Mouse (Mus musculus) MEL (cell line): ENCODE measurements around the gene Cnot3. TPM values are rescaled to one million over a fixed set of nuclear protein-coding genes. Genes with fewer than 3 reads are reported as not detected.

Experiments
- DNase-seq: peaks from one replicate; pipeline ENCODE4 v3.0.0; 2011; ENCODE audit warnings: low read depth, low spot score
- H3K27ac ChIP-seq: 2 replicates; pipeline ENCODE4 v1.5.1; 2012; ENCODE audit warnings: low read depth, mild to moderate bottlenecking, control low read depth, low read length, moderate library complexity; ENCODE audit not compliant: control insufficient read depth
- H3K27me3 ChIP-seq, 2 experiments: fragments of 150-350 bp in 1 of 2; sonication (generic) in 1 of 2; 2 replicates each; pipeline ENCODE4 v1.6.1; 2012; ENCODE audit warnings: low read length in 2 of 2, mild to moderate bottlenecking in 2 of 2, improper control_type of control experiment in 1 of 2, moderate library complexity in 1 of 2; ENCODE audit not compliant: insufficient read depth in 2 of 2, control insufficient read depth in 1 of 2
- H3K36me3 ChIP-seq, 2 experiments: 2 replicates each; pipeline ENCODE4 v1.6.1; 2012 to 2014; ENCODE audit warnings: low read length in 2 of 2, improper control_type of control experiment in 1 of 2, inconsistent platforms in 1 of 2, mild to moderate bottlenecking in 1 of 2; ENCODE audit not compliant: insufficient read depth in 2 of 2, control insufficient read depth in 1 of 2
- H3K4me1 ChIP-seq, 2 experiments: fragments of 150-350 bp in 1 of 2; sonication (generic) in 1 of 2; 2 replicates each; pipeline ENCODE4 v1.6.1; 2012; ENCODE audit warnings: low read length in 2 of 2, improper control_type of control experiment in 1 of 2, mild to moderate bottlenecking in 1 of 2; ENCODE audit not compliant: insufficient read depth in 2 of 2, control insufficient read depth in 1 of 2
- H3K4me3 ChIP-seq, 2 experiments: fragments of 150-350 bp in 1 of 2; sonication (generic) in 1 of 2; 2 replicates each; pipeline ENCODE4 v1.5.1; 2012; ENCODE audit warnings: low read depth in 2 of 2, low read length in 2 of 2, mild to moderate bottlenecking in 2 of 2, moderate library complexity in 2 of 2, control low read depth in 1 of 2, improper control_type of control experiment in 1 of 2; ENCODE audit not compliant: control insufficient read depth in 1 of 2, insufficient read depth in 1 of 2
- H3K79me2 ChIP-seq: 2 replicates; pipeline ENCODE4 v1.6.1; 2012; ENCODE audit warnings: mild to moderate bottlenecking, low read length, moderate library complexity; ENCODE audit not compliant: control insufficient read depth, poor library complexity, insufficient read depth
- H3K9ac ChIP-seq: 2 replicates; pipeline ENCODE4 v1.6.1; 2012; ENCODE audit warnings: low read depth, mild to moderate bottlenecking, control low read depth, low read length, moderate library complexity; ENCODE audit not compliant: control insufficient read depth, poor library complexity, severe bottlenecking
- H3K9me3 ChIP-seq: fragments of 150-350 bp; sonication (generic); replicated peaks from 2 replicates; pipeline ENCODE4 v1.6.1; 2012; ENCODE audit warnings: mild to moderate bottlenecking, low read length, improper control_type of control experiment, moderate library complexity; ENCODE audit not compliant: insufficient read depth
- CHD1 ChIP-seq: IDR thresholded peaks from 2 replicates; pipeline ENCODE4 v1.6.1; 2012; ENCODE audit warnings: low read depth, mild to moderate bottlenecking, inconsistent platforms, low read length, improper control_type of control experiment
- CHD2 ChIP-seq: IDR thresholded peaks from 2 replicates; pipeline ENCODE4 v1.6.1; 2011; ENCODE audit warnings: low read length, improper control_type of control experiment
- CTCF ChIP-seq, 3 experiments: IDR thresholded peaks in 2 of 3; conservative IDR thresholded peaks in 1 of 3; 2 replicates each; pipeline ENCODE4 v1.5.1; 2011 to 2012; ENCODE audit warnings: low read length in 3 of 3, low read depth in 2 of 3, mild to moderate bottlenecking in 2 of 3, improper control_type of control experiment in 1 of 3, inconsistent platforms in 1 of 3, mixed read lengths in 1 of 3, moderate library complexity in 1 of 3; ENCODE audit not compliant: control insufficient read depth in 1 of 3, insufficient read depth in 1 of 3, poor library complexity in 1 of 3, severe bottlenecking in 1 of 3
- E2F4 ChIP-seq: IDR thresholded peaks from 2 replicates; pipeline ENCODE4 v1.6.1; 2011; ENCODE audit warnings: low read depth, low read length, improper control_type of control experiment, borderline replicate concordance
- ELF1 ChIP-seq: IDR thresholded peaks from 2 replicates; pipeline ENCODE4 v1.6.1; 2014; ENCODE audit warnings: low read depth, mild to moderate bottlenecking, inconsistent platforms, low read length, improper control_type of control experiment, moderate library complexity
- EP300 ChIP-seq, 2 experiments: IDR thresholded peaks; 2 replicates each; pipeline ENCODE4 v1.6.1; 2011; ENCODE audit warnings: improper control_type of control experiment in 2 of 2, low read length in 2 of 2, low read depth in 1 of 2, mild to moderate bottlenecking in 1 of 2
- ETS1 ChIP-seq: IDR thresholded peaks from 2 replicates; pipeline ENCODE4 v1.6.1; 2012; ENCODE audit warnings: low read depth, mild to moderate bottlenecking, inconsistent platforms, low read length, improper control_type of control experiment, moderate library complexity
- GABPA ChIP-seq: IDR thresholded peaks from 2 replicates; pipeline ENCODE4 v1.6.1; 2012; ENCODE audit warnings: low read depth, mild to moderate bottlenecking, inconsistent platforms, low read length, improper control_type of control experiment, moderate library complexity
- GATA1 ChIP-seq: IDR thresholded peaks from 2 replicates; pipeline ENCODE4 v1.6.1; 2011; ENCODE audit warnings: low read depth, low read length, improper control_type of control experiment
- HCFC1 ChIP-seq: IDR thresholded peaks from 2 replicates; pipeline ENCODE4 v1.6.1; 2012; ENCODE audit warnings: low read depth, mild to moderate bottlenecking, inconsistent platforms, low read length, improper control_type of control experiment, moderate library complexity
- JUND ChIP-seq: IDR thresholded peaks from 2 replicates; pipeline ENCODE4 v1.6.1; 2011; ENCODE audit warnings: low read depth, mild to moderate bottlenecking, improper control_type of control experiment, low read length
- KAT2A ChIP-seq: conservative IDR thresholded peaks from 2 replicates; pipeline ENCODE4 v1.6.1; 2012; ENCODE audit warnings: low read depth, low read length, improper control_type of control experiment, inconsistent platforms
- MAFK ChIP-seq: IDR thresholded peaks from 2 replicates; pipeline ENCODE4 v1.6.1; 2011; ENCODE audit warnings: low read depth, mild to moderate bottlenecking, low read length, improper control_type of control experiment, borderline replicate concordance
- MAX ChIP-seq: IDR thresholded peaks from 2 replicates; pipeline ENCODE4 v1.6.1; 2011; ENCODE audit warnings: low read length, improper control_type of control experiment
- MEF2A ChIP-seq: IDR thresholded peaks from 2 replicates; pipeline ENCODE4 v1.6.1; 2014; ENCODE audit warnings: low read depth, mild to moderate bottlenecking, inconsistent platforms, low read length, improper control_type of control experiment; ENCODE audit not compliant: poor library complexity, insufficient replicate concordance, severe bottlenecking; ENCODE audit errors: extremely low read depth
- MXI1 ChIP-seq: IDR thresholded peaks from 2 replicates; pipeline ENCODE4 v1.6.1; 2011; ENCODE audit warnings: mild to moderate bottlenecking, low read depth, low read length, improper control_type of control experiment
- MYB ChIP-seq: IDR thresholded peaks from 2 replicates; pipeline ENCODE4 v1.6.1; 2011; ENCODE audit warnings: mild to moderate bottlenecking, low read depth, low read length, improper control_type of control experiment
- NELFE ChIP-seq: IDR thresholded peaks from 2 replicates; pipeline ENCODE4 v1.6.1; 2011; ENCODE audit warnings: low read depth, low read length, improper control_type of control experiment
- NRF1 ChIP-seq: IDR thresholded peaks from 2 replicates; pipeline ENCODE4 v1.6.1; 2014; ENCODE audit warnings: low read depth, mild to moderate bottlenecking, inconsistent platforms, low read length, improper control_type of control experiment, moderate library complexity; ENCODE audit not compliant: poor library complexity, insufficient read depth, severe bottlenecking
- POLR2A ChIP-seq, 2 experiments: IDR thresholded peaks; 2 replicates each; pipeline ENCODE4 v1.6.1; 2011 to 2012; ENCODE audit warnings: low read length in 2 of 2, mild to moderate bottlenecking in 2 of 2, control low read depth in 1 of 2, improper control_type of control experiment in 1 of 2, low read depth in 1 of 2, moderate library complexity in 1 of 2; ENCODE audit not compliant: control insufficient read depth in 1 of 2, insufficient read depth in 1 of 2, poor library complexity in 1 of 2
- POLR2AphosphoS2 ChIP-seq: IDR thresholded peaks from 2 replicates; pipeline ENCODE4 v1.6.1; 2011; ENCODE audit warnings: low read length, improper control_type of control experiment
- RAD21 ChIP-seq: IDR thresholded peaks from 2 replicates; pipeline ENCODE4 v1.6.1; 2011; ENCODE audit warnings: mild to moderate bottlenecking, low read depth, low read length, improper control_type of control experiment
- SIN3A ChIP-seq: IDR thresholded peaks from 2 replicates; pipeline ENCODE4 v1.6.1; 2012; ENCODE audit warnings: low read length, improper control_type of control experiment, inconsistent platforms
- SMC3 ChIP-seq: IDR thresholded peaks from 2 replicates; pipeline ENCODE4 v1.6.1; 2011; ENCODE audit warnings: low read depth, low read length, improper control_type of control experiment
- TAL1 ChIP-seq: IDR thresholded peaks from 2 replicates; pipeline ENCODE4 v1.6.1; 2012; ENCODE audit warnings: mild to moderate bottlenecking, inconsistent platforms, low read length, moderate library complexity, mixed read lengths
- TBP ChIP-seq: IDR thresholded peaks from 2 replicates; pipeline ENCODE4 v1.8.0; 2011; ENCODE audit warnings: low read depth, low read length, improper control_type of control experiment
- TCF12 ChIP-seq: IDR thresholded peaks from 2 replicates; pipeline ENCODE4 v1.6.1; 2014; ENCODE audit warnings: low read depth, mild to moderate bottlenecking, inconsistent platforms, low read length, improper control_type of control experiment, moderate library complexity
- UBTF ChIP-seq: IDR thresholded peaks from 2 replicates; pipeline ENCODE4 v1.6.1; 2012; ENCODE audit warnings: low read depth, mild to moderate bottlenecking, inconsistent platforms, low read length, improper control_type of control experiment, moderate library complexity, borderline replicate concordance; ENCODE audit not compliant: insufficient read depth
- USF1 ChIP-seq: IDR thresholded peaks from 2 replicates; pipeline ENCODE4 v1.6.1; 2014; ENCODE audit warnings: low read depth, mild to moderate bottlenecking, inconsistent platforms, low read length, improper control_type of control experiment, moderate library complexity
- USF2 ChIP-seq, 2 experiments: IDR thresholded peaks; 2 replicates each; pipeline ENCODE4 v1.6.1; 2011 to 2012; ENCODE audit warnings: improper control_type of control experiment in 2 of 2, low read length in 2 of 2, borderline replicate concordance in 1 of 2, inconsistent platforms in 1 of 2, low read depth in 1 of 2, mild to moderate bottlenecking in 1 of 2; ENCODE audit not compliant: insufficient read depth in 1 of 2
- ZC3H11A ChIP-seq: IDR thresholded peaks from 2 replicates; pipeline ENCODE4 v1.6.1; 2012; ENCODE audit warnings: low read depth, mild to moderate bottlenecking, inconsistent platforms, low read length, improper control_type of control experiment
- ZKSCAN1 ChIP-seq: IDR thresholded peaks from 2 replicates; pipeline ENCODE4 v1.6.1; 2012; ENCODE audit warnings: low read depth, mild to moderate bottlenecking, inconsistent platforms, low read length, improper control_type of control experiment, moderate library complexity
- ZNF384 ChIP-seq: IDR thresholded peaks from 2 replicates; pipeline ENCODE4 v1.6.1; 2012; ENCODE audit warnings: low read depth, mild to moderate bottlenecking, inconsistent platforms, low read length, improper control_type of control experiment
- polyA plus RNA-seq, 2 experiments: library from polyadenylated mRNA; stranded (reverse) in 1 of 2; unstranded in 1 of 2; fragments of >175 nt in 1 of 2; fragments of >200 nt in 1 of 2; gene quantifications; 2 replicates each; pipeline versions ENCODE4 v1.2.1 to v1.2.4; 2012; ENCODE audit warnings: low replicate concordance in 2 of 2, low read depth in 1 of 2; ENCODE audit not compliant: insufficient read length in 2 of 2, insufficient read depth in 1 of 2, missing spikeins in 1 of 2
- total RNA-seq: library from RNA; depleted of rRNA; stranded (reverse); fragments of 300-350 nt; gene quantifications from 2 replicates; pipeline ENCODE4 v1.2.3, GENCODE M21; 2012

Gene Cnot3
- total and polyA plus RNA-seq, 3 experiments: 17.4 to 118 (median 86.6) TPM

- TF ChIP-seq SMC3: peak; percentile 18; the same call in 1 of the 2 replicates
- TF ChIP-seq USF1: no peak
- TF ChIP-seq MEF2A: no peak
- no peak for TF ChIP-seq ETS1
- TF ChIP-seq POLR2AphosphoS2: no peak; the same call in 1 of the 2 replicates
- TF ChIP-seq ZKSCAN1: no peak
Observed at GRCm38 (mm10) chr7:3706343-3706934, 61.4 kb downstream of the Cnot3 start (continued).

DNA sequence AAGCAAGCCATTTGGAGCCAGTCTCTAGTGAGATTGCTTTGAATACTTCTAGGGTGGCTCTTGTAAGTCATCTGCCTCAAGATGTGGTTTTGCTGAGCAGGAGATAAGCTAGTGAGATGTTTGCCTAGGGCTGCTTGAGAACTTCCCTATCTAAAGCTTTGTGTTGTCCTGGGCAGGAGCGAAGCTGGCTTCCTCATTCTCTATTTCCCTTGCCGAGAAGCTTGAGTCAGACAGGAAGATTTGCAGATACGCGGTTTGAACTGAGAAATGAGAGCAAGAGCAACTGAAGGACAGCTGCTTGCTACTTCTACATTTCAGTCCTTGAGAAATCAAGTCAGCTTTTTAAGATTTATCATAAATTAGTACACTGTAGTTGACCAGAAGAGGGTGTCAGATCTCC is 62.0 kb downstream of the Cnot3 start:
- H3K27ac ChIP-seq: peak overlapping the region; percentile 98
- H3K36me3 ChIP-seq: peaks cover 6 to 18% of the 10 kb centered on the region in 2 experiments
- H3K4me1 ChIP-seq: peaks cover 0 to 8% of the 10 kb centered on the region in 2 experiments; a peak in 1 of 4 replicates
- H3K27me3 ChIP-seq: no peaks in the 10 kb centered on the region
- H3K9ac ChIP-seq: no peak overlapping the region
- H3K4me3 ChIP-seq: no peak overlapping the region
- DNase-seq: peak; percentile 96
- no peaks in the 10 kb centered on the region for H3K9me3 ChIP-seq
- peaks cover 28% of the 10 kb centered on the region for H3K79me2 ChIP-seq
- TF ChIP-seq USF1: peak; percentile 84
- peak in 1 of 2 experiments; percentile 66; a peak in 2 of 4 replicates for TF ChIP-seq POLR2A (IDR thresholded peaks at IDR 0.05; ENCODE audit: control insufficient read depth in 1 of 2, insufficient read depth in 1 of 2, low read depth in 1 of 2, low read length in 2 of 2, poor library complexity in 1 of 2)
- TF ChIP-seq CHD1: no peak
- TF ChIP-seq ZNF384: no peak
- TF ChIP-seq ETS1: peak; percentile 92
- TF ChIP-seq HCFC1: peak; percentile 60
- no peak for TF ChIP-seq JUND
- peak; percentile 68; the same call in 1 of the 2 replicates for TF ChIP-seq TCF12
- peak; percentile 88 for TF ChIP-seq MXI1
- TF ChIP-seq E2F4: no peak
- peak; percentile 79 for TF ChIP-seq TBP
- no peak for TF ChIP-seq ZC3H11A
- TF ChIP-seq USF2 (IDR thresholded peaks at IDR 0.05; ENCODE audit: borderline replicate concordance in 1 of 2, insufficient read depth in 1 of 2, low read depth in 1 of 2, low read length in 2 of 2): no peak
- peak; percentile 81 for TF ChIP-seq SIN3A
- TF ChIP-seq GABPA: no peak
- no peak for TF ChIP-seq RAD21
- no peak for TF ChIP-seq CTCF (IDR thresholded peaks at IDR 0.05 in 2 of 3, conservative IDR thresholded peaks at IDR 0.05 in 1 of 3; ENCODE audit: control insufficient read depth in 1 of 3, insufficient read depth in 1 of 3, low read depth in 2 of 3, low read length in 3 of 3, poor library complexity in 1 of 3, severe bottlenecking in 1 of 3)
- TF ChIP-seq ELF1: peak; percentile 77
- 0 out of 2 replicates have a peak, but pooled peaks have one; percentile 49 for TF ChIP-seq MAX
- TF ChIP-seq MYB: no peak; the same call in 1 of the 2 replicates
- TF ChIP-seq POLR2AphosphoS2: no peak; the same call in 1 of the 2 replicates
- no peak for TF ChIP-seq KAT2A
- TF ChIP-seq NRF1: peak; percentile 14; the same call in 1 of the 2 replicates
- no peak for TF ChIP-seq GATA1
- TF ChIP-seq MEF2A: peak; percentile 65; the same call in 1 of the 2 replicates
- TF ChIP-seq CHD2: no peak
- TF ChIP-seq NELFE: peak; percentile 33
- TF ChIP-seq EP300 (IDR thresholded peaks at IDR 0.05; ENCODE audit: low read depth in 1 of 2, low read length in 2 of 2): peak; percentile 82 to 91
- TF ChIP-seq TAL1: no peak
- TF ChIP-seq UBTF: no peak
- peak; percentile 67 for TF ChIP-seq MAFK
- no peak for TF ChIP-seq ZKSCAN1
